Mouse (Mus musculus): ENCODE results near the gene Iqcm. TPM values are rescaled to one million over a fixed set of nuclear protein-coding genes. Genes with fewer than 3 reads are reported as not detected.

Iqcm gene
- total RNA-seq, 2 experiments from 2014 or later: not detected

Other genes with a start within 250 kb of the Iqcm start
- 1 to 10 TPM; 1.4 TPM for gene Rasd2, start 234.8 kb upstream of the Iqcm start, total RNA-seq (2021)
- under 1 TPM; 0.33 to 0.50 TPM for gene Gm10358, start 42.1 kb upstream of the Iqcm start, total RNA-seq (2021)